Mouse (Mus musculus): ENCODE measurements around the gene Vkorc1l1.

DNA sequence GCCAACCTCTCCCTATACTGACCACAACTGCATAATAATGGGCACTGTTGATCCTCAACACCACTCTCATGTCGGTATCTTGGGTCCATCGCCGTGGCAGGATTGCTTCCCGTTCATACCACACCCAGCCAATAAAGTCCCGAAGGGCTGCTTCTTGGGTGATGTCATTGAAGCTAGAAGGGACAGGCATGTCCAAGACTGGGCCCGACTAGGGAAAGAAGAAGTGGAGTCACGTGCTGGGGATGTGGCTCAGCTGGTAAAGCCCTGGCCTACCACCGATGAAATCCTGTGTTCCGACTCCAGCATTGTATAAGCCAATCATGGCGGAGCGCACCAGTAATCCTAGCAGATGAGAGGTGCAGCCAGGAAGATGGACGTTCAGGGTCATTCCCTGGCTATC, 59.0 kb downstream of the Vkorc1l1 start:
- TF ChIP-seq CTCF (IDR thresholded peaks at IDR 0.05; ENCODE audit: low read depth) (no peak), EP300 (optimal IDR thresholded peaks at IDR 0.05) (no peak)
